Mouse (Mus musculus) midbrain, postnatal 0 days (tissue): ENCODE measurements around the gene L1cam. TPM values are rescaled to one million over a fixed set of nuclear protein-coding genes. Genes with fewer than 3 reads are reported as not detected.

ENCODE experiments used
- ATAC-seq: fragments of 200-750 bp; cut with Nextera tagmentation; 2 replicates; pipeline ENCODE4 v1.8.0; 2017; ENCODE audit warnings: moderate number of reproducible peaks, mild to moderate bottlenecking, moderate TSS enrichment, moderate library complexity; ENCODE audit not compliant: low FRiP score
- DNase-seq: peaks from one replicate; pipeline ENCODE4 v3.0.0-alpha.2; 2015; ENCODE audit warnings: low spot score
- H3K27ac ChIP-seq: fragments of 300-500 bp; sonication (generic); 2 replicates; pipeline ENCODE4 v1.5.1; 2014; ENCODE audit warnings: low read depth, mild to moderate bottlenecking, low read length, mixed read lengths
- H3K27me3 ChIP-seq: fragments of 300-500 bp; sonication (generic); 2 replicates; pipeline ENCODE4 v1.6.1; 2014; ENCODE audit warnings: low read length, control low read depth, mixed read lengths; ENCODE audit not compliant: insufficient read depth
- H3K36me3 ChIP-seq: fragments of 300-500 bp; sonication (generic); 2 replicates; pipeline ENCODE4 v1.6.1; 2014; ENCODE audit warnings: low read length, control low read depth, mixed read lengths; ENCODE audit not compliant: insufficient read depth
- H3K4me1 ChIP-seq: fragments of 300-500 bp; sonication (generic); 2 replicates; pipeline ENCODE4 v1.6.1; 2014; ENCODE audit warnings: mild to moderate bottlenecking, control low read depth, antibody characterized with exemption, low read length, mixed read lengths; ENCODE audit not compliant: insufficient read depth
- H3K4me2 ChIP-seq: fragments of 300-500 bp; sonication (generic); 2 replicates; pipeline ENCODE4 v1.6.1; 2014; ENCODE audit warnings: low read depth, mild to moderate bottlenecking, low read length, mixed read lengths; ENCODE audit not compliant: poor library complexity, severe bottlenecking
- H3K4me3 ChIP-seq: fragments of 300-500 bp; sonication (generic); 2 replicates; pipeline ENCODE4 v1.5.1; 2014; ENCODE audit warnings: low read depth, mild to moderate bottlenecking, low read length, moderate library complexity
- H3K9ac ChIP-seq: fragments of 300-500 bp; sonication (generic); replicated peaks from 2 replicates; pipeline ENCODE4 v1.6.1; 2014; ENCODE audit warnings: mild to moderate bottlenecking, low read length, moderate library complexity, mixed read lengths; ENCODE audit not compliant: poor library complexity, severe bottlenecking
- H3K9me3 ChIP-seq: fragments of 300-500 bp; sonication (generic); 2 replicates; pipeline ENCODE4 v1.6.1; 2016; ENCODE audit warnings: low read length, control low read depth
- CTCF ChIP-seq: IDR thresholded peaks from 2 replicates; pipeline ENCODE4 v1.5.1; 2016; ENCODE audit warnings: antibody characterized with exemption, mild to moderate bottlenecking
- WGBS: fragments of 180-500 bp; shearing (Covaris S2); extraction: QIAGEN DNeasy Blood & Tissue Kit; methylation state at CpG from one replicate; pipeline ENCODE4 v1.1.7; 2014; 5-methylcytosine and 5-hydroxymethylcytosine counted together
- polyA plus RNA-seq: library from polyadenylated mRNA; unstranded; fragments of >200 nt; fragmentation: Nextera tagmentation; extraction: Ambion mirVana; gene quantifications from 2 replicates; pipeline ENCODE4 v1.2.1, GENCODE M21; 2015
- total RNA-seq: library from RNA; depleted of rRNA; stranded (reverse); fragments of >200 nt; gene quantifications from 2 replicates; pipeline ENCODE4 v1.2.3, GENCODE M21; 2014

The L1cam gene
- total and polyA plus RNA-seq, 2 experiments from 2014 or later = 116 to 296 TPM

- 86% methylated on average over 2 of the region's 2 CpGs for WGBS
These were observed 15.7 kb upstream of the L1cam start for GRCm38 (mm10) chrX:73911588-73911987.

DNA sequence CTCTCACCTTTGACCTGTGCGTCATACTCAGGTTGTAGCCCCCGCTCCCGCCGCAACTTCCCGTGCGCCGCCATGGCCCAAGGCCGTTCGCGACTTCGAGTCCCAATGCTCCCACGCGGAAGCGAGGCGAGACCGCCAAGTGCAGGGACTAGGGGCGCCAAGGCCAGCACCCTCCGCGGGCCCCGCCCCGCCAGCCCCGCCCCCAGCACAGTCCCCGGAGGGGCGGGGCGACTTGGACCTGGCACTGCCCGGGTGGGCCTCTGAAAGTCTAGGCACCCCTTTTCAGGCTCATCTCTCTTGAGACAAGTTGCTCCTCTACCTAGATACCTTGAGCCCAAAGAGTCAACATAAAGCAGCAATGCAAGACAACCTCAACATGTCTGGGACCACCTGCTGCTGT, 15.3 kb upstream of the L1cam start:
- H3K27ac ChIP-seq = no peak overlapping the region
- WGBS = 20% methylated on average over 18 of the region's 26 CpGs
- H3K9me3 ChIP-seq = no peaks in the 10 kb centered on the region
- no peak overlapping the region for H3K9ac ChIP-seq
- peak overlapping the region; percentile 28 for H3K4me2 ChIP-seq
- H3K4me3 ChIP-seq = no peak overlapping the region
- no peaks in the 10 kb centered on the region for H3K36me3 ChIP-seq
- DNase-seq (no peak), ATAC-seq (no peak)
- H3K27me3 ChIP-seq = no peaks in the 10 kb centered on the region
- TF ChIP-seq CTCF = no peak
- H3K4me1 ChIP-seq = no peaks in the 10 kb centered on the region

More at GRCm38 (mm10) chrX:73911588-73911987, 15.7 kb upstream of the L1cam start:
- H3K9me3 ChIP-seq = no peaks in the 10 kb centered on the region
- no peak overlapping the region for H3K4me2 ChIP-seq
- no peaks in the 10 kb centered on the region for H3K36me3 ChIP-seq
- H3K9ac ChIP-seq = no peak overlapping the region
- no peak for ATAC-seq
- TF ChIP-seq CTCF = no peak
- no peak for DNase-seq
- no peak overlapping the region for H3K4me3 ChIP-seq
- H3K27ac ChIP-seq = no peak overlapping the region
- no peaks in the 10 kb centered on the region for H3K27me3 ChIP-seq
- H3K4me1 ChIP-seq = no peaks in the 10 kb centered on the region

GRCm38 (mm10) chrX:73910451-73910850, 14.5 kb upstream of the L1cam start:
- H3K9ac ChIP-seq = no peak overlapping the region
- H3K27me3 ChIP-seq = no peaks in the 10 kb centered on the region
- no peaks in the 10 kb centered on the region for H3K36me3 ChIP-seq
- no peak overlapping the region for H3K4me2 ChIP-seq
- H3K27ac ChIP-seq = no peak overlapping the region
- DNase-seq = no peak
- no peak for TF ChIP-seq CTCF
- no peak overlapping the region for H3K4me3 ChIP-seq
- ATAC-seq = no peak
- no peaks in the 10 kb centered on the region for H3K9me3 ChIP-seq
- H3K4me1 ChIP-seq = no peaks in the 10 kb centered on the region

GRCm38 (mm10) chrX:73910049-73910448, 14.1 kb upstream of the L1cam start:
- no peaks in the 10 kb centered on the region for H3K36me3 ChIP-seq
- DNase-seq = no peak
- 91% methylated on average over 1 of the region's 1 CpGs for WGBS
- no peak for TF ChIP-seq CTCF
- no peaks in the 10 kb centered on the region for H3K27me3 ChIP-seq
- no peak overlapping the region for H3K9ac ChIP-seq
- H3K27ac ChIP-seq = no peak overlapping the region
- no peaks in the 10 kb centered on the region for H3K4me1 ChIP-seq
- no peak overlapping the region for H3K4me2 ChIP-seq
- no peak for ATAC-seq
- H3K4me3 ChIP-seq = no peak overlapping the region
- H3K9me3 ChIP-seq = no peaks in the 10 kb centered on the region

- H3K4me2 ChIP-seq = no peak overlapping the region
- 68% methylated on average over 3 of the region's 3 CpGs for WGBS
- H3K27me3 ChIP-seq = no peaks in the 10 kb centered on the region
- no peak overlapping the region for H3K4me3 ChIP-seq
- DNase-seq (no peak), ATAC-seq (no peak)
- no peaks in the 10 kb centered on the region for H3K9me3 ChIP-seq
- no peak overlapping the region for H3K27ac ChIP-seq
- H3K36me3 ChIP-seq = no peaks in the 10 kb centered on the region
- no peak overlapping the region for H3K9ac ChIP-seq
- TF ChIP-seq CTCF = peak; percentile 57
- H3K4me1 ChIP-seq = no peaks in the 10 kb centered on the region
These were observed 2.1 kb upstream of the L1cam start for GRCm38 (mm10) chrX:73897959-73898358.

DNA sequence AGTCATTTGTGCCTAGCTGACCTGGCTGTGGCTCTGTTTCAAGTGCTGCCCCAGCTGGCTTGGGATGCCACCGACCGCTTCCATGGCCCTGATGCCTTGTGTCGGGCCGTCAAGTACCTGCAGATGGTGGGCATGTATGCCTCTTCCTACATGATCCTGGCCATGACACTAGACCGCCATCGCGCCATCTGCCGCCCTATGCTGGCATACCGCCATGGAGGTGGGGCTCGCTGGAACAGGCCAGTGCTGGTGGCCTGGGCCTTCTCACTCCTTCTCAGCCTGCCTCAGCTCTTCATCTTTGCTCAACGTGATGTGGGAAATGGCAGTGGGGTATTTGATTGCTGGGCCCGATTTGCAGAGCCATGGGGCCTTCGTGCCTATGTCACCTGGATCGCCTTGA, 3.1 kb downstream of the L1cam start:
- no peaks in the 10 kb centered on the region for H3K9me3 ChIP-seq
- ATAC-seq (no peak; the same call in 1 of the 2 replicates), DNase-seq (peak; percentile 29)
- no peaks in the 10 kb centered on the region for H3K4me1 ChIP-seq
- H3K4me3 ChIP-seq = no peak overlapping the region
- H3K36me3 ChIP-seq = no peaks in the 10 kb centered on the region
- 88% methylated on average over 14 of the region's 14 CpGs for WGBS
- H3K9ac ChIP-seq = no peak overlapping the region
- H3K27me3 ChIP-seq = no peaks in the 10 kb centered on the region
- TF ChIP-seq CTCF = no peak
- no peak overlapping the region for H3K27ac ChIP-seq
- no peak overlapping the region for H3K4me2 ChIP-seq
